Mouse (Mus musculus) CD4-positive, CD25-positive, alpha-beta regulatory T cell (primary cell): ENCODE data around the gene Olfr1342. TPM values are rescaled to one million over a fixed set of nuclear protein-coding genes. Genes with fewer than 3 reads are reported as not detected.

Experiments
- polyA plus RNA-seq: library from polyadenylated mRNA; unstranded; fragments of 100-300 nt; shearing (Covaris generic); gene quantifications from one replicate; pipeline ENCODE4 v1.2.1, GENCODE M21; 2017

The Olfr1342 gene
- polyA plus RNA-seq: not detected

DNA sequence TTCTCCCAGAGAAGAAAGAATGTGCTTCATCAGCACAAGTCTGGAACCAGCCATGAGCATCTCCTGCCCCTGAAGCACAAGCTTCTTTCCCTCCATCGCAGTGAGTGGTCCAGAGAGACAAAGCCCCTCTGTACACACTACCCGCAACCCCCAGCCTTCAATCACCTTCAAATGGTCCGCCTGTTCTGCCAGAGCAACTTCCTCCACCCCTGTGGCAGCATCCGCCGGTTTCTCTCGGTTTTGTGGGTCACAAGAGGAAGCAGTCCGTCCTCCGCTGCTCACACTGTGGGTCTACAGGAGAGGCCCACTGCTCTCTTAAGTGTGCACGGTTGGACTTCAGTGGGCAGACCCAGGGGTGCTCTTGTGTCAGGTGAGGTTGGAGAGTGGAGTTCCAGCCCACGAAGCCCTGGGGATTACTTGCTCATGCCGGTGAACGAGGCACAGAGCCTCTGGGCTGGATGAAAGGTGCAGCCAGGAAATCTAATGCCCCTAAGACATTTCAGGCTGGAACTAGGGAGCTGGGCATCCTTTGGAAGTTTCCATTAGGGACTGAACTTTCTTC is at the start of gene Olfr1342:
Gene Olfr1342 (minus strand): TSS at position 345 of the 562 bp plus-strand sequence.

DNA sequence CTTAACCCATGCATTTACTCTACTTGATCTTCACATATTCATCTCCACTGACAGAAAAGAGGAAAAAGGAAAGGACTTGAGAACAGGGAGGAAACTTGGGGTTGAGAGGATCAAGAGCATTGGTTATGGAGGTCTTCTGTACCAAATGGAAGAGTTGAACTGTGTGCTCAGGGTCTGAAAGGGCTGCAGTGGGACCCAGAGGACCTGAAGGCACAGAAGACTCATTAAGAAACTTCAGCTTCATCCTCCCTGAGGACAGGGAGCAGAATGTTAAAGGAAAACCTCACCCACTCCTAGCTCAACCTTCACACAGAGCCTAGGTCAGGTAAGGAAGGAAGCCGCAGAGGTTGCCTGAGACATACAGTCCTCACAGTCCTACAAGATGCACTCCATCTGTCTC is 39.3 kb upstream of the Olfr1342 start, which contains the start of gene Olfr1339:
Gene Olfr1339 (plus strand): TSS at position 301 of the 400 bp plus-strand sequence.

DNA sequence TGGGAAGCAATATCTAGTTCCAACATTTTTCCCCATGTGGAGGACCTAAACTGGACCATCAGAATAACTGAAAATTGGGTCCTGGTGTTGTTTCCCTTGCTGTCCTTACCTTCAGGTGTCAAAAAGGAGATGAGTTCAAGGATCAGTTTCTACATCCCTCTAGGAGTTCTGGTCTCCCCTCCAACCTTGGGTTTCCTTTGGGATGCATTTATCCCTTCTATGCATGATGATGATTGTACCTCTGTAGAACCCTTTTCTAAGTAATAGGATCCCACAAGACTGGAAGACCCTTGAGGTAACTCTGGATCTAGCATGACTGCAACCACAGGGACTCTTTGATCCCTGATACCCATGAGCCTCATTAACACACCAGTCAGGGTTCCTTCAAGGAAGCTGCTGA is 27.3 kb upstream of the Olfr1342 start, which contains the start of gene Olfr1340:
Gene Olfr1340 (plus strand): TSS at position 301 of the 400 bp plus-strand sequence.

DNA sequence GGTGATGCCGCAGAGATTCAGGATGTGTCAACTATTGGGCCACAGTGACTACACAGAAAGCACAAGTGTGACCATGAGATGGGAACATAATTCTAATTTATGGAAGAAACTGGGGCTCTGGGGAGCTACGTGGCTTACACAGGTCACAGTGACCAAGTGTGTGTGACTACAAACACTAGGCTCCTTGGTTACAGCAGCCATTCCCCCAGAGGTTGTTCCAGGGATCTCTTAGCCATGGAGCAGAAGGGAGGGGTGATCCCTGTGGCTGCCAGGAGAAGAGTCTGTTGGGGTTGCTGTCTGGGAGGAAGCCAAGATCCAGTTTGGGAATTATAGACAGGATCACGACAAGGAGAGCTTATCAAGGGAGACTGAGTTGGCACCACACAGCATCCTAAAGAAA is 10.7 kb upstream of the Olfr1342 start, which contains the start of gene Olfr1341:
Gene Olfr1341 (plus strand): TSS at position 301 of the 400 bp plus-strand sequence.

GRCm38 (mm10) chr4:118658652-118659051 is 33.9 kb downstream of the Olfr1342 start, which contains the start of gene Olfr62:
Olfr62 (plus strand) TSS chr4:118658952.

Other genes with a start within 250 kb of the Olfr1342 start
- gene Mpl, start 235.2 kb downstream of the Olfr1342 start, polyA plus RNA-seq: not detected
- gene Tie1, start 202.7 kb downstream of the Olfr1342 start, polyA plus RNA-seq: not detected
- gene 2610528J11Rik, start 165.8 kb downstream of the Olfr1342 start, polyA plus RNA-seq: not detected
- 0.19 TPM for gene Tmem125, start 148.7 kb downstream of the Olfr1342 start, polyA plus RNA-seq
- not detected for gene Cfap57, start 72.0 kb downstream of the Olfr1342 start, polyA plus RNA-seq
- 170 TPM for gene Ebna1bp2, start 72.0 kb downstream of the Olfr1342 start, polyA plus RNA-seq
- gene Olfr62, start 33.8 kb downstream of the Olfr1342 start, polyA plus RNA-seq: not detected
- 0.10 TPM for gene Olfr1341, start 10.8 kb upstream of the Olfr1342 start, polyA plus RNA-seq
- gene Olfr1340, start 27.4 kb upstream of the Olfr1342 start, polyA plus RNA-seq: 0.07 TPM
- gene Olfr1339, start 39.4 kb upstream of the Olfr1342 start, polyA plus RNA-seq: not detected
- not detected for gene Olfr1338, start 66.0 kb upstream of the Olfr1342 start, polyA plus RNA-seq
- gene Olfr1337, start 89.8 kb upstream of the Olfr1342 start, polyA plus RNA-seq: not detected
- not detected for gene Olfr1335, start 117.2 kb upstream of the Olfr1342 start, polyA plus RNA-seq
- not detected for gene Olfr1333, start 143.5 kb upstream of the Olfr1342 start, polyA plus RNA-seq
- gene Olfr1331, start 171.9 kb upstream of the Olfr1342 start, polyA plus RNA-seq: not detected
- gene Olfr1330, start 195.8 kb upstream of the Olfr1342 start, polyA plus RNA-seq: not detected
- gene Olfr1329, start 224.7 kb upstream of the Olfr1342 start, polyA plus RNA-seq: not detected
- gene Olfr1328, start 245.9 kb upstream of the Olfr1342 start, polyA plus RNA-seq: not detected